Mouse (Mus musculus) adrenal gland, postnatal 0 days (tissue): Measurements from ENCODE around the gene Mcat. TPM values are rescaled to one million over a fixed set of nuclear protein-coding genes. Genes with fewer than 3 reads are reported as not detected.

Experiments
- microRNA-seq: library from miRNA; unstranded; fragments of <30 nt; microRNA quantifications from one replicate; pipeline ENCODE4, GENCODE M21; 2016; ENCODE audit warnings: borderline replicate concordance; ENCODE audit not compliant: insufficient number of aligned reads
- polyA plus RNA-seq: library from polyadenylated mRNA; unstranded; fragments of >200 nt; fragmentation: Nextera tagmentation; extraction: Ambion mirVana; gene quantifications from 2 replicates; pipeline ENCODE4 v1.2.1, GENCODE M21; 2015

The Mcat gene
- polyA plus RNA-seq, result 50.0 and 52.9 TPM in 2 replicates

DNA sequence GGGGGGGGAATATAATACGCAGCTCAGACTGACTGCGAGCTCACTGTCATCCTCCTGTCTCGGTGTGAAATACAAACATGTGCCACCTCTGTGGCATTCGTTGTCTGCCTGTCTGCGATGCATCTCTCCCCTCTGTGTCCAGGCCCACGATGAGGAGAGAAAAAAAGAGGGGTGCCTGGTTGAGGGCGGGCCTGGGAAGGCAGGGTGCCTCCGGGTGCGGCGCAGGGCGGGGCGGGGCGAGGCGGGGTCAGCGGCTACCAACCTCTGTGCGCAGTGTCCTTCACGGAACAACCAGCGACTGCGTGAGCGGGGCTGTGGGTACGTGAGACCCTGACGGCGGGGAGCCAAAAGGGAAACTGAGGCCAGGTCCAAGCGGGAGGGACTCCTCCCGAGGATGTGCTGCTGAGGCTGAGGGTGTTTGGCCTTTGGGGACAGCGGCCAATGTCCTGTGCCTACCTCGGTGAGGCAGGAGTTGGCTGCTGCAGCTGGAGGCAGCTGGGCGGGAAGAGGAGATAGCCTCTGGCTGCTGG lies at the start of gene Mcat, which contains the start of gene Tspo:
TSS of gene Mcat (minus strand) at position 461 of the 530 bp plus-strand sequence.
TSS of gene Tspo (plus strand) at position 266 of the 530 bp plus-strand sequence.

DNA sequence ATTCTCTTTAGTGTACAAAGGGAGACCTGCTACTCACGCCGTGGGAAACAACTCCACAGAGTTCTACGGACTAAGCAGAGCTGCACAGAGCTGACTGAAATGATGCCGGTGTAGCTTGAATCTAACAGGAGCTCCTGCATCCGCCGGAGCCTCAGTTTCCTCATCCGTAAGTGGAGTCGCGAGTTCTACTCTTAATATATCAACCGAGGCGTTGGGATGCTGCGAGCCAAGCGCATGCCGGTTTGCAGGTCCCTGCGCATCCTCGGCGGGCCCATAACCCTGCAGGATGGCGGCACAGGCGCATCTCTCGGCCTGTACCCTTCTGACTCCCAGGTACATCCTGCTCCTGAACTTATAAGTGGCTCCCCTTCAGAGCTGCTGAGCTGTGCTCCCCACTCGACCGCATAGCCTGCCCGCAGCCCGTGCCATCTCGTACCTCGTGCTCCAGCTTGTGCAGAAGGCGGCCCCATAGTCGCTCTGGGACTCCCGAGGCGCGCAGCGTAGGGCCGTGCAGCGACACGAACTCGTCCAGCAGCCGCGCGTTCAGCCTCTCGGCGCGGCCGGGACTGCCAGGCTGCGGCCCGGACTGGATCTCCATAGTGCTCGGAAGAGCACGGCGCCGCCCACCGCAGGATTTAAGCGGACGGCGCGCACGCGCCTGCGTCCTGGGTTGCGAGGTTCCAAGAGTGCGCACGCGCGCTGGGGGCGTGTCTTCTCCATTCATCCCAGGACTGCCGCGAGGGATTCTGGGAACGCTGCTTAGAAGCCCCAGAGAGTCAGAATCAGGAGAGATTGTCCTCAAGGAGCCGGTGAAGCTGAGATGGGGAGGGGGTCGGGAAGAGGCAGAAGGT lies 31.2 kb upstream of the Mcat start, which contains the start of gene Ttll12:
TSS of gene Ttll12 (minus strand) at position 645 of the 851 bp plus-strand sequence.

DNA sequence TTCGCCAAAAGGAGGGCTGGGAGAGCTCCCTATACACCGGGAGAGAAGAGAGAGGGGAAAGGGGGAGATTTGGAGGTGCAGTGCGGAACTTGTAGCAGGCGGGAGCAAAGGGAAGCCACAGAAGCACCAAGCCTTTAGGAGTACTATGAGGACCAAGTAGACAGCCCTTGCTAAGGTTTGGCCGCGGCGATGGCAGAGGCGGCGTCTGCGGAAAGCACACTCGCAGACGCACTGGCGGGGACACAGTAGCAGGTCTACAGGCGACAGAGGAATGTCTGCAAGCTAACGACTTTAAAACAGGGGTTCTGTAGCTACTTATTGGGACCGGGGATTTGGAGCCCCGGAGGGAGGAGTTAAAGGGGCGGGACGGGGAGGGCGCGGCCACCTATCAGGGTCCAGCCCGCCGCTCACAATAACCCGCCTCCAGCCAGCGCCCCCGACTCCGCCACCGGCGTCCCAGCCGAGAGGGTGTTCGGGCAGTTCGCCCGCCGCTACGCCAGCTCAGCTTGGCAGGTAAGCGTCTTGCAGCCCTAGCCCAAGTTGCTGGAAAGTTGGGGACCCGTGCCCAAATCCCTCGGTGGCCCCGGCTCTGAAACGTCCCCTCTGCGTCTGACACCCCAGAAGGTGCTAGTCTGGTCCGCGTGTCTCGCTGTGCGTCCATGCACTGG lies 37.0 kb downstream of the Mcat start, which contains the start of gene Bik:
TSS of gene Bik (plus strand) at position 439 of the 668 bp plus-strand sequence.

DNA sequence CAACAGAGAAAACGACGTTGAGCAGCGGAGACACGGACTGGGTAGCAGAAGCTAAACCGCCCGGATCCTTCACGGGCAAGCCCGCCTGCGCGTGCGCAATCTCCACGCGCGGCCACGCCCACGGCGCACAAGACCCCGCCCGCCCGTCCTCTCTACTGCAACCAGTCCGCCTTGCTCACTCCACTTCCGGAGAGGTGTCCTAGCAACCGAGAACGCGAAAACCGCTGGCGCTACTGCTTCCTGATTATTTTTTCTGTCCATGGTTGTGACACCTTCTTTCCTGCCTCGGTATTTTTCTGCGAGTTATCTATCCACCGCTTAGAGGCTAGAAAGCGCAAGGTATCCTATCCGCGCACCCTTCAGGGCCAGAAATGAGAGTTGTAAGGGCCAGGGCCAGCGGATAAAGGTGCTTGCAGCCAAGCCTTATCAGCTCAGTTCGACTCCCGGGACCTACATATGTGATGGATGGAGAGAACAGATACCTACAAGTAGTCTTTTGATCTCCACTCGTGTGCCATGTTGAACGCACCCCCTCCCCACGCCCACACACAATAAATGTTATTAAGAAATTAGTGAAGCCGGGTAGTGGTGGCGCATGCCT lies 52.7 kb downstream of the Mcat start, which contains the start of gene Ttll1:
TSS of gene Ttll1 (minus strand) at position 89 of the 601 bp plus-strand sequence.

Small RNA genes within 50 kb of the gene (microRNA-seq; reads per million reads assigned to microRNA genes)
- gene Gm24575, result not detected

Other genes with a start within 250 kb of the Mcat start
- gene Arfgap3, start 213.5 kb downstream of the Mcat start, polyA plus RNA-seq, result 38.9 and 53.5 TPM in 2 replicates
- gene Pacsin2, start 99.2 kb downstream of the Mcat start, polyA plus RNA-seq, result 32.0 and 50.9 TPM in 2 replicates
- gene Ttll1, start 52.9 kb downstream of the Mcat start, polyA plus RNA-seq, result 20.5 and 26.8 TPM in 2 replicates
- gene Bik, start 36.9 kb downstream of the Mcat start, polyA plus RNA-seq, result 11.2 and 13.7 TPM in 2 replicates
- gene Tspo, start 195 bp downstream of the Mcat start, polyA plus RNA-seq, result 876 and 914 TPM in 2 replicates
- gene Ttll12, start 31.4 kb upstream of the Mcat start, polyA plus RNA-seq, result 17.1 and 22.6 TPM in 2 replicates
- 4.6 and 4.8 TPM in 2 replicates for gene Scube1, start 161.2 kb upstream of the Mcat start, polyA plus RNA-seq
- 0.61 and 1.2 TPM in 2 replicates for gene Mpped1, start 215.7 kb upstream of the Mcat start, polyA plus RNA-seq